Mouse (Mus musculus) gastrocnemius, postnatal 4 days (tissue): Measurements from ENCODE around the gene Ankrd28. TPM values are rescaled to one million over a fixed set of nuclear protein-coding genes. Genes with fewer than 3 reads are reported as not detected.

Experiments
- DNase-seq, 2 experiments: peaks; one replicate each; pipeline ENCODE4 v3.0.0; 2021 to 2022; ENCODE audit warnings: low spot score in 2 of 2, mixed read lengths in 2 of 2
- total RNA-seq, 2 experiments: library from RNA; stranded (reverse); gene quantifications; 2 replicates each; pipeline ENCODE4 v1.2.3; 2021

Ankrd28 gene
- total RNA-seq, 2 experiments from 2014 or later: 45.0 to 51.1 TPM

- no peak for DNase-seq
Observed at GRCm38 (mm10) chr14:31667741-31668140, 162.7 kb downstream of the Ankrd28 start.

- no peak for DNase-seq
Observed at GRCm38 (mm10) chr14:31666931-31667705, 163.3 kb downstream of the Ankrd28 start.

GRCm38 (mm10) chr14:31665566-31665940 is 164.9 kb downstream of the Ankrd28 start:
- DNase-seq: no peak

- no peak for DNase-seq
Observed at GRCm38 (mm10) chr14:31664903-31665565, 165.4 kb downstream of the Ankrd28 start.

- no peak for DNase-seq
Observed at GRCm38 (mm10) chr14:31664100-31664902, 166.2 kb downstream of the Ankrd28 start.

GRCm38 (mm10) chr14:31663376-31664099 is 166.9 kb downstream of the Ankrd28 start:
- no peak for DNase-seq

- peak in 1 of 2 experiments; percentile 72 for DNase-seq
Observed at GRCm38 (mm10) chr14:31662555-31663211, 167.8 kb downstream of the Ankrd28 start.

GRCm38 (mm10) chr14:31661671-31662554 is 168.5 kb downstream of the Ankrd28 start:
- peak; percentile 68 to 86 for DNase-seq

- DNase-seq: no peak
Observed at GRCm38 (mm10) chr14:31660312-31661093, 169.9 kb downstream of the Ankrd28 start.

- DNase-seq: no peak
Observed at GRCm38 (mm10) chr14:31659501-31660181, 170.8 kb downstream of the Ankrd28 start.

- no peak for DNase-seq
Observed at GRCm38 (mm10) chr14:31658126-31658680, 172.2 kb downstream of the Ankrd28 start.

GRCm38 (mm10) chr14:31656857-31657645 is 173.4 kb downstream of the Ankrd28 start:
- peak in 1 of 2 experiments; percentile 67 for DNase-seq

- no peak for DNase-seq
Observed at GRCm38 (mm10) chr14:31656386-31656785, 174.1 kb downstream of the Ankrd28 start.

GRCm38 (mm10) chr14:31655406-31655805 is 175.0 kb downstream of the Ankrd28 start:
- DNase-seq: no peak

- DNase-seq: no peak
Observed at GRCm38 (mm10) chr14:31654816-31655215, 175.6 kb downstream of the Ankrd28 start.

GRCm38 (mm10) chr14:31653101-31653875 is 177.2 kb downstream of the Ankrd28 start:
- DNase-seq: no peak
